Mouse (Mus musculus) heart, adult 8-10 months (tissue): ENCODE measurements around the gene Ripply3. TPM values are rescaled to one million over a fixed set of nuclear protein-coding genes. Genes with fewer than 3 reads are reported as not detected.

ENCODE experiments used
- DNase-seq: peaks from one replicate; pipeline ENCODE4 v3.0.0; 2022; ENCODE audit warnings: low spot score
- total RNA-seq, 4 experiments: library from RNA; stranded (reverse); gene quantifications; 2 replicates each; pipeline ENCODE4 v1.2.4; 2022

The Ripply3 gene
- total RNA-seq, 4 experiments from 2014 or later = 4.1 to 4.5 (median 4.3) TPM

DNA sequence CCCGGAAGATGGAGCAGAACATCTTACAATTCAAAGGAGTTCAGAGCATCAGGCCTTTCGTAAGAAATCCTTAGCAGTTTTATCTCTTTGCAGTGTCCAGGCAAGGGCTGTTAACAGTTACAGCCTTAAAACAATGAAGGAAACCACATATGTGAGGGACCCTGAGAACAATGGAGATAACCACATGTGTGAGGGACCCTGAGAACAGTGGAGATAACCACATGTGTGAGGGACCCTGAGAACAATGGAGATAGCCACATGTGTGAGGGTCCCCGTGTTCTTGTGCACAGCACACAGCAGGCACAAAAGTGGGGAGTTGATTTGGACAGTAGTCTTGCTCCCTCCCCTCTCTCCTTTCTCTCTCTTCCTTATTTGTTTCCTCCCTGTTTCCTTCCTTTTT is 29.9 kb downstream of the Ripply3 start:
- no peak for DNase-seq

- DNase-seq = no peak
These were observed 32.5 kb downstream of the Ripply3 start for GRCm38 (mm10) chr16:94360578-94361350.

- peak; percentile 28 for DNase-seq
These were observed 34.1 kb downstream of the Ripply3 start for GRCm38 (mm10) chr16:94362174-94362873.

DNA sequence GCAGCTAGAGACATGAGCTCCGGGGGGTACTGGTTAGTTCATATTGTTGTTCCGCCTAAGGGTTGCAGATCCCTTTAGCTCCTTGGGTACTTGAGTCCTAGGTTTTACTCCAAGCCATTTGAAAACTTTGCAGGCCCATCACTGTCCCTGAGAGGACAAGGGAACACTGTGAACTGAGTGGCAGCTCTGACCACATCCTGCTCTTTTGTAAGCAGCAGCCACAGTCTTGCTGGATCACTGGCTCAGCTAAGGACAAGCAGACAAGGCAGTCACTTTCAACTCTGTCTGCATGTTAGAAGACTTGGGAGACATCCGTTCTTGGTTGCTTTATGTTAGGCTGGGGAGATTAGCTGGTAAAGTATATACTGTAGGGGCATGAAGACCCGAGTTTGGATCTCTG is 35.6 kb downstream of the Ripply3 start:
- DNase-seq = no peak

DNA sequence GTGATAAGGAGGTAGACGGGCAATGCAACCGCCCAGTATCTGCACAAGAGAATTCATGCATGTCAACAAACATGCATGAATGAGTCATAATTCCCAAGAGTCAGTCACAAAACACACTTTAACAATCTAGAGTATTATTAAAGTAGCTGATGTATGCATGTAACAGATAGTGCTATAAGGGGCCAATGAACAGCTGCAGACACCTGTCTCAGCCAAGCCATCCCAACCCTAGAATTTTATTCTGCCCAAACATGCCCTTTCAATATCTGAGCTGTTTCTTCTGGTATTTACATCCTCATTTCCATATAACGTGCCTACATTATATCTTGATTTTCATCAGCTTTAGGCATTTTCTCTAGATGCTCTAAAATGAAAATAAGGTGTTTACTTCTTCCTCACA is 37.2 kb downstream of the Ripply3 start:
- DNase-seq = no peak

GRCm38 (mm10) chr16:94369596-94370172 is 41.5 kb downstream of the Ripply3 start:
- DNase-seq = no peak

- DNase-seq = peak; percentile 92
These were observed 42.1 kb downstream of the Ripply3 start, which contains the start of gene Ttc3 for GRCm38 (mm10) chr16:94370173-94370914. TSS of gene Ttc3 (plus strand) at chr16:94370618.

DNA sequence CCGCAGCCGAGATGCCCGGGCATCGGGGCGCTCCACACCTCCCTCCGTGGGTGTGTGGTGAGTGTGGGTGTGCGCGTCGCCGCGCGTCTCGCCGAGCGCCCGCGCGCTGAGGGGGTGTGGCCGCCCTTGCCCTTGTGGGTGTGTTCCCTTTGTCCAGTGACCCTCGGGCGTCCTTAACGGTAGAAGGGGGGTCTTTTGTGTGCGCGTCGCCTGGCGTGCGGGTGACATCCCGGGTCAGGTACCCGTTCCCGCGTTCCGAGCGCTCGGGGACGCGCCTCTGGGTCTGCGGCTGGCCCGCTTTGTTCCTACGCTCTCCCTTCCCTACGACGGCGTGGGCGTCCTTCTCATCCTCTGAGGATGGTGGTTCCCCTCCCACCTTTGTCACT is 42.7 kb downstream of the Ripply3 start:
- peak; percentile 60 for DNase-seq

DNA sequence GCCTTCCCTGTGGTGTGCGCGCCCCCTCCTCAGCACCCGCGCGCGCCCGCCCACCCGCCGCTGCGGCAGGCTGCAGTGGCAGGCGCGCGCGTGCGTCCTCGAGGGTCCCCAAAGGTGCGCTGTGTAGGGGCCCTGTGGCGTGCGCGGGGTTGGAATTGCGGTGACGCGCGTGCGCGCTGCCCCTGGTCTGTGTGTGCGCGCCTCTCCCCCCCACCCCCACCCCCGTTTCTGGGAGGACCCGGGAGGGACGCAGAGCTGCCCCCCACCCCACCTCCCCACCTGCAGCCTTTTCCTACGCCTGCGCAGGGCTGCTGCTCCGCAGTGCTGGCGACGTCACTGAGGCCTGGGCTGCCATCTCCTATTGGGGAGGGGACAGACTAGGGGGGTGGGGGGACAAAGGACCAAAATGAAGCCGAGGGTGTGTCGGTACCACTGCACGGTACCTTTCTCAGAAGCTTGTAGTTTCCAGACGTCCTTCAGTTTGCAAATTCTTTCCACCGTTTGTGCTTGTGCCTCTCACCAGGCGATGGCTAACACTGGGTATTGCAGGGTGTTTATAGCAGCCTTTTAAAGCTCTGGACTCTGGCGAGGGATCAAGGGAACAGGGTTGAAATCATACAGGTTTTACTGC is 43.2 kb downstream of the Ripply3 start, which contains the start of gene Pigp:
TSS of gene Pigp (minus strand) at position 542 of the 631 bp plus-strand sequence.
- peak; percentile 39 for DNase-seq

GRCm38 (mm10) chr16:94379386-94379785 is 51.2 kb downstream of the Ripply3 start:
- no peak for DNase-seq

- DNase-seq = no peak
These were observed 55.1 kb downstream of the Ripply3 start for GRCm38 (mm10) chr16:94383277-94383676.

Other genes with a start within 250 kb of the Ripply3 start
- gene Sim2, start 243.5 kb upstream of the Ripply3 start, total RNA-seq = under 1 TPM in 1 of 4 experiments, not detected in 3; 0.06 TPM
- gene Hlcs, start 14.8 kb upstream of the Ripply3 start, total RNA-seq = 10 to 100 TPM in 2 of 4 experiments, 1 to 10 TPM in 2; 6.1 to 10.7 (median 8.9) TPM
- 10 to 100 TPM; 74.5 to 84.2 (median 76.6) TPM for gene Ttc3, start 42.2 kb downstream of the Ripply3 start, total RNA-seq
- 100 to 1,000 TPM; 130 to 147 (median 134) TPM for gene Pigp, start 43.4 kb downstream of the Ripply3 start, total RNA-seq
- gene Vps26c, start 198.4 kb downstream of the Ripply3 start, total RNA-seq = 10 to 100 TPM; 19.9 to 23.4 (median 22.0) TPM
- gene Dyrk1a, start 241.6 kb downstream of the Ripply3 start, total RNA-seq = 10 to 100 TPM; 70.5 to 87.1 (median 79.0) TPM